Mouse (Mus musculus) ES-E14 (cell line): ENCODE measurements at regions not wholly inside any gene's neighbourhood (a gene's known extent, or its start where the extent isn't known, plus 50 kb on each side); places are given as distances from the start of the nearest gene placed in this dataset.

Experiments
- DNase-seq: peaks from one replicate; pipeline ENCODE4 v3.0.0-alpha.2; 2013; ENCODE audit warnings: low read depth, low spot score
- H3K27ac ChIP-seq: 2 replicates; pipeline ENCODE4 v1.5.1; 2012; ENCODE audit warnings: low read depth, mild to moderate bottlenecking, low read length, moderate library complexity, mixed read lengths; ENCODE audit not compliant: poor library complexity, insufficient read depth, severe bottlenecking
- H3K36me3 ChIP-seq: 2 replicates; pipeline ENCODE4 v1.6.1; 2012; ENCODE audit warnings: mild to moderate bottlenecking, low read length, moderate library complexity, mixed read lengths; ENCODE audit not compliant: control insufficient read depth, poor library complexity, insufficient read depth, severe bottlenecking
- H3K4me1 ChIP-seq, 2 experiments: fragments of 150-350 bp in 1 of 2; sonication (generic) in 1 of 2; 2 replicates each; pipeline ENCODE4 v1.6.1; 2012; ENCODE audit warnings: low read length in 2 of 2, mild to moderate bottlenecking in 1 of 2, mixed read lengths in 1 of 2; ENCODE audit not compliant: control insufficient read depth in 2 of 2, insufficient read depth in 2 of 2, poor library complexity in 1 of 2
- H3K4me3 ChIP-seq, 2 experiments: fragments of 150-350 bp in 1 of 2; sonication (generic) in 1 of 2; 2 replicates each; pipeline ENCODE4 v1.5.1; 2012; ENCODE audit warnings: low read length in 2 of 2, low read depth in 1 of 2, mild to moderate bottlenecking in 1 of 2, mixed read lengths in 1 of 2; ENCODE audit not compliant: insufficient read depth in 1 of 2, poor library complexity in 1 of 2, severe bottlenecking in 1 of 2
- H3K9ac ChIP-seq: 2 replicates; pipeline ENCODE4 v1.6.1; 2012; ENCODE audit warnings: low read depth, mild to moderate bottlenecking, low read length, mixed read lengths; ENCODE audit not compliant: poor library complexity, insufficient read depth, severe bottlenecking
- H3K9me3 ChIP-seq: fragments of 150-350 bp; sonication (generic); 2 replicates; pipeline ENCODE4 v1.6.1; 2012; ENCODE audit warnings: low read depth, mild to moderate bottlenecking, low read length; ENCODE audit not compliant: control insufficient read depth, insufficient read depth
- CHD2 ChIP-seq: IDR thresholded peaks from 2 replicates; pipeline ENCODE4 v1.6.1; 2014; ENCODE audit warnings: mild to moderate bottlenecking, low read depth, low read length, inconsistent platforms
- HCFC1 ChIP-seq: IDR thresholded peaks from 2 replicates; pipeline ENCODE4 v1.6.1; 2012; ENCODE audit warnings: low read length, inconsistent platforms, borderline replicate concordance; ENCODE audit not compliant: insufficient read depth
- MAFK ChIP-seq: IDR thresholded peaks from 2 replicates; pipeline ENCODE4 v1.6.1; 2014; ENCODE audit warnings: mild to moderate bottlenecking, low read depth, low read length, inconsistent platforms; ENCODE audit not compliant: insufficient read depth
- ZC3H11A ChIP-seq: IDR thresholded peaks from 2 replicates; pipeline ENCODE4 v1.6.1; 2012; ENCODE audit warnings: low read depth, mild to moderate bottlenecking, inconsistent platforms, low read length, borderline replicate concordance
- ZNF384 ChIP-seq: IDR thresholded peaks from 2 replicates; pipeline ENCODE4 v1.6.1; 2012; ENCODE audit warnings: low read depth, low read length, inconsistent platforms
- in situ Hi-C, 2 experiments: fragments of 600-800 bp; cut with MboI; formaldehyde crosslinking; loops; one replicate each; pipeline ENCODE4 v1.15.1; 2025; ENCODE audit warnings: low sequenced_read_pairs in 2 of 2, inconsistent platforms in 1 of 2; ENCODE audit not compliant: unreplicated experiment in 2 of 2

DNA sequence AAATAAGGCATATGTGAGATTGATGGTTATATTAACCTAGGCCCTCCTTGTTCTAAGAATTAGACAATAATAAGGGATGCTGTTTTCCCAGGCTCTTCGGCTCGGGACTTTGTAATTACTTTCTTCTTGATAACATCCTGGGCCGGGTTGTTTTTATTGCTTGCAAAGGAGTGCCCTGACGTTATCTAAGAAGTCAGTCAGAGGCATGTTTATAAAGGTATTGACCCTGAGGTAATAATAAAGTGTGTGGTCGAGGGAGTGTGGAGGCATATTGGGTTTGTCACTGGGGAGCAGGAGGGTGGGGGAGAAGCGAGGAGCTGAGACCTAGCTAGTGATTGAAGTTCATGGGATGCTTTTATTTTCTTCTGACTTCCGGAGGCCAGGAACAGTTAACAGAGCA is 221.5 kb downstream of the Ppp4r2 start:
- H3K4me1 ChIP-seq: no peaks in the 10 kb centered on the region
- no peak overlapping the region for H3K4me3 ChIP-seq
- TF ChIP-seq ZC3H11A: no peak
- no peak for TF ChIP-seq HCFC1
- no peak for TF ChIP-seq CHD2
- TF ChIP-seq ZNF384: no peak
- no peak for TF ChIP-seq MAFK
- H3K27ac ChIP-seq: no peak overlapping the region
- no peaks in the 10 kb centered on the region for H3K36me3 ChIP-seq
- no peak for DNase-seq
- H3K9ac ChIP-seq: no peak overlapping the region
- in situ Hi-C loops: no loop called here
- no peaks in the 10 kb centered on the region for H3K9me3 ChIP-seq

DNA sequence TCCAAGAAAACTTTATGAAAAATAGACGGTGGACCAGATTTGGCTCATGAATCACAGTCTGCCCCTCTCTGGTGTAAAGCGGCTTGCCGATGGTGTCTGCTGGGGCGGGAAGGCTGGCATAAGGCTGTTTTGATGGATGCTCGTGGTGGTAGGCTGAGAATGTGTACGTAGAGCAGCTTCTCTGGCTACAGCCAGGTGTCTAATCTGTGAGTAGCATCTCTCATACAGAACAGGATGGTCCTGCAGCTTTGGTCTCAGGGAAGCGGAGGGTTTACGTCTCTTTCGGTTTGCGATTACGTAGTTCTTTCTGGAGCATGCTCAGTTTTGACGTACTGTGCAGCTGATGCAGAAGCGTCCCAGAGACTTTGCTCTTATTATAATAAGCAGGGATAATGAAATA is 222.9 kb downstream of the Ppp4r2 start:
- no peak for DNase-seq
- TF ChIP-seq ZNF384: no peak
- TF ChIP-seq HCFC1: no peak
- Histone ChIP-seq H3K36me3 (no peaks in the 10 kb centered on the region), H3K9me3 (no peaks in the 10 kb centered on the region), H3K4me3 (no peak overlapping the region), H3K4me1 (no peaks in the 10 kb centered on the region), H3K27ac (no peak overlapping the region), H3K9ac (no peak overlapping the region)
- in situ Hi-C loops: no loop called here

DNA sequence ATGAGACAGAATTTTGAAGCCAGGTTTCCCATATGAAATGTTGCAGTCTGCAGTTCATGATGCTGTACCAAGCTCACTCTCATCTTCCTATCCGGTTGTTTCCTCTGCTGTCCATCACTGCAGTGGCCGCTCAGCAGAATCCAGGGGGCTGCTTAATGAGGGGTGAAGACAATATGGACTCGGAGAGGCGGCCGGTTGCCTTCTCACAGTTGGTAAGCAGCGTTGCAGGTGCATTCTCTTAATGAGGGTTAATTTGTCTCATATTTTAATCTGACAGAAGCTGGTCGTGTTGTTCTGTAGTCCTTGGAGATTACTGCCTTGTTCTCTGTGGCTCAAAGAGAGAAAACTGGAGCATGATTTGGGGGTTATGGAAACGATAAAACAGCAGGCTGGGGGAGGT is 225.6 kb downstream of the Ppp4r2 start:
- Histone ChIP-seq H3K36me3 (no peaks in the 10 kb centered on the region), H3K9ac (no peak overlapping the region), H3K4me1 (no peaks in the 10 kb centered on the region), H3K27ac (no peak overlapping the region), H3K4me3 (no peak overlapping the region), H3K9me3 (no peaks in the 10 kb centered on the region)
- in situ Hi-C loops: no loop called here
- no peak for DNase-seq
- no peak for TF ChIP-seq ZNF384
- TF ChIP-seq MAFK: no peak
- TF ChIP-seq ZC3H11A: no peak
- TF ChIP-seq CHD2: no peak
- no peak for TF ChIP-seq HCFC1

DNA sequence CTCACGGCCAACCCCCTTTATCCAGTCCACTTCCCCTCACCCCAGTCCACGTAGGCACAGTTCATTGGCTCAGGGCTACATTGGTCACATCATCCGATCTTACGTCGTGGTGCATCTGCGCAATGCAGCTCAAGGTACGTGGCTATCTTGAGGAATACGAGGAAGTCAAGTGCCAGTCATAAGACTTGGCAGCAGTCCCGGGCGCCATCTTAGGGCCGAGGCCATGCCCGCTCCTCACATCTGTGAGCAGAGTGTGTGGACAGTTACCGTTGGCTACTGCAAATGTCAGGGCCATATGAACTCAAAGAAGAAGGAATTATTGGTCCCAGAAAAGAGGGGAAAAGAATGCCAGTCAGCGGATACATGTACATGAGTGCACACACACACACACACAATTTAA is 228.8 kb downstream of the Ppp4r2 start:
- no peak for DNase-seq
- no peaks in the 10 kb centered on the region for H3K9me3 ChIP-seq
- no peak overlapping the region for H3K9ac ChIP-seq
- in situ Hi-C loops: no loop called here
- no peaks in the 10 kb centered on the region for H3K4me1 ChIP-seq
- no peak overlapping the region for H3K4me3 ChIP-seq
- no peaks in the 10 kb centered on the region for H3K36me3 ChIP-seq
- no peak overlapping the region for H3K27ac ChIP-seq
- TF ChIP-seq ZC3H11A (no peak), HCFC1 (no peak), MAFK (no peak), CHD2 (no peak), ZNF384 (no peak)

DNA sequence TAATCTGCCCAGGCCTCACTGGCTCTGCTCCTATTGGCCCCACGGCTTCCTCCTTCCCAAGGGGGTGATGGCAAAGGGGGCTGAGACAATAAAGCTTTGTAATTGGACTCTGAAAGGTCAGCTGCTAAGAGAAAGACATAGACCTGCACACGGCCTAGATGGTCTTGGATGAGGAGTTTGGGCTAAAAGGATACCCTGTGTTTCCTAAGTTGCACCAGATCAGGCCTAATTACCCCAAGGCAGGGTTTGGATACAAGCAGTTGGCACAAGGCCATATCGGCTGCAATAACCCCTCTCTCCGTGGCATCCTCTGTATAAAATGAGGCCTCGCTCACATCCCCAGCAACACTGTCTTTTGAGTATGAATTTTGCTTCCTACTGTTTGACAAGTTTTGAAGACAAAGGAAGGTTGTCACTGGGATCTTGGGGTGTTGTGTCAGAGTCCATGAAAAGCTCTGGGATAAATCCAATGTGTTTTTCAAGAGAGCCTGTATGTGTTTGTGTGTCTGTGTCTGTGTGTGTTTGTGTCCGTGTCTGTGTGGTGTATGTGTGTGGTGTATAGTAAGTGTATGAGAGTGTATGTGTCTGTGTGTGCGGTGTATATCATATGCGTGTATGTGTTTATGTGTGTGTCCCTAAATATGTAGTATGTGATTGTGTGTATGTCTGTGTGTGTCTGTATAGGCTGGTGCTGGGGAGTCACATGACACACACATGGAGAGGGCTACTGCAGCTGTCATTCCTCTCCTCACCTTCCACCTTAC is 242.5 kb downstream of the Ppp4r2 start:
- H3K9me3 ChIP-seq: no peaks in the 10 kb centered on the region
- H3K4me1 ChIP-seq: no peaks in the 10 kb centered on the region
- H3K36me3 ChIP-seq: no peaks in the 10 kb centered on the region
- no peak overlapping the region for H3K9ac ChIP-seq
- in situ Hi-C loops: no loop called here
- TF ChIP-seq ZNF384 (no peak), ZC3H11A (no peak), CHD2 (no peak), HCFC1 (no peak), MAFK (no peak)
- no peak overlapping the region for H3K4me3 ChIP-seq
- no peak overlapping the region for H3K27ac ChIP-seq
- DNase-seq: no peak
